Mouse (Mus musculus) ES-Bruce4 (cell line): ENCODE data around the gene Cwc25.

Source experiments
- CTCF ChIP-seq: IDR thresholded peaks from one replicate; pipeline ENCODE4 v1.8.1; 2011; ENCODE audit warnings: low read depth, low read length
- EP300 ChIP-seq: IDR thresholded peaks from 2 replicates; pipeline ENCODE4 v1.6.1; 2011; ENCODE audit warnings: low read depth, low read length; ENCODE audit not compliant: insufficient read depth
- POLR2A ChIP-seq: IDR thresholded peaks from one replicate; pipeline ENCODE4 v1.8.1; 2011; ENCODE audit warnings: low read length; ENCODE audit not compliant: insufficient read depth

- TF ChIP-seq CTCF = no peak
- no peak for TF ChIP-seq POLR2A
- TF ChIP-seq EP300 = no peak
Measured at GRCm38 (mm10) chr11:97811569-97812362, 45.4 kb upstream of the Cwc25 start.
